Mouse (Mus musculus) embryonic facial prominence, embryonic 15.5 days (tissue): Measurements from ENCODE around the gene Atp5j. TPM values are rescaled to one million over a fixed set of nuclear protein-coding genes. Genes with fewer than 3 reads are reported as not detected.
A peak's percentile ranks its signal among the peaks of the same experiment; 100 is the strongest.

Source experiments
- ATAC-seq: fragments of 200-750 bp; cut with Nextera tagmentation; 2 replicates; pipeline ENCODE4 v1.8.0; 2017; ENCODE audit warnings: low read depth, moderate TSS enrichment; ENCODE audit not compliant: insufficient number of reproducible peaks, low FRiP score, low TSS enrichment
- H3K27ac ChIP-seq: fragments of 300-500 bp; sonication (generic); replicated peaks from 2 replicates; pipeline ENCODE4 v1.5.1; 2015; ENCODE audit warnings: mild to moderate bottlenecking, inconsistent platforms
- H3K27me3 ChIP-seq: fragments of 300-500 bp; sonication (generic); 2 replicates; pipeline ENCODE4 v1.6.1; 2015; ENCODE audit warnings: inconsistent platforms
- H3K36me3 ChIP-seq: fragments of 300-500 bp; sonication (generic); 2 replicates; pipeline ENCODE4 v1.6.1; 2015; ENCODE audit warnings: mild to moderate bottlenecking, inconsistent platforms
- H3K4me1 ChIP-seq: fragments of 300-500 bp; sonication (generic); 2 replicates; pipeline ENCODE4 v1.6.1; 2015; ENCODE audit warnings: inconsistent platforms
- H3K4me2 ChIP-seq: fragments of 300-500 bp; sonication (generic); replicated peaks from 2 replicates; pipeline ENCODE4 v1.6.1; 2015; ENCODE audit warnings: mild to moderate bottlenecking, inconsistent platforms
- H3K4me3 ChIP-seq: fragments of 300-500 bp; sonication (generic); replicated peaks from 2 replicates; pipeline ENCODE4 v1.5.1; 2015; ENCODE audit warnings: mild to moderate bottlenecking, inconsistent platforms
- H3K9ac ChIP-seq: fragments of 300-500 bp; sonication (generic); 2 replicates; pipeline ENCODE4 v1.6.1; 2015; ENCODE audit warnings: inconsistent platforms
- H3K9me3 ChIP-seq: fragments of 300-500 bp; sonication (generic); replicated peaks from 2 replicates; pipeline ENCODE4 v1.6.1; 2016; ENCODE audit warnings: inconsistent platforms
- WGBS: fragments of 180-500 bp; shearing (Covaris S2); methylation state at CpG from one replicate; pipeline ENCODE4 v1.1.7; 2015; 5-methylcytosine and 5-hydroxymethylcytosine counted together
- polyA plus RNA-seq: library from polyadenylated mRNA; unstranded; fragments of >200 nt; fragmentation: Nextera tagmentation; extraction: Ambion mirVana; gene quantifications from 2 replicates; pipeline ENCODE4 v1.2.1, GENCODE M21; 2015

Gene Atp5j
- polyA plus RNA-seq: 768 and 787 TPM in 2 replicates

DNA sequence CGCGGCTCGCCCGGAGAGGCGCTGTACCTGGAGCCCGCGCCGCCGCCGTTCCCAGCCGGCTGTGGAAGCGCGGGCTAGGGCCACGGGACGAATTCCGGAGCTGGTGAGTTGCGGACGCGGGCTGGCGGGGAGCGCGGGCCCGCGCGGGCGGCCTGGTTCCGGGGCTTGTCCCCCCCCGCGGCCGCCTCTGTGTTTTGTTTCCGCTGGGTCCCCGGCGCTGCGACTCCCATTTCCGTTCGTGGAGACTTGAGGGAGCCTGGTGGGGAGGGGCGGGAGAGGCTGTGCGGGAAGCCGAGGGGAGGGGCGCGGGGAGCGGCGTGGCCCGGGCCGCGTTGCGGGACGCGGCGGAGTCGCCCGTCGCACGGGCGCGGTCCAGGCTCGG, at the start of gene Atp5j:
Gene Atp5j (minus strand): TSS at position 185 of the 382 bp plus-strand sequence.
- H3K9me3 ChIP-seq: no peaks in the 10 kb centered on the region
- H3K4me1 ChIP-seq: peaks cover 23% of the 10 kb centered on the region
- H3K36me3 ChIP-seq: peaks cover 23% of the 10 kb centered on the region
- H3K4me2 ChIP-seq: peak within 1 kb of the TSS; percentile 70
- no peaks in the 10 kb centered on the region for H3K27me3 ChIP-seq
- under 1% methylated on average over 53 of the region's 57 CpGs for WGBS
- ATAC-seq: peak; percentile 73
- peak within 1 kb of the TSS; percentile 95 for H3K9ac ChIP-seq
- peak within 1 kb of the TSS; percentile 92 for H3K4me3 ChIP-seq
- peak within 1 kb of the TSS; percentile 99 for H3K27ac ChIP-seq

DNA sequence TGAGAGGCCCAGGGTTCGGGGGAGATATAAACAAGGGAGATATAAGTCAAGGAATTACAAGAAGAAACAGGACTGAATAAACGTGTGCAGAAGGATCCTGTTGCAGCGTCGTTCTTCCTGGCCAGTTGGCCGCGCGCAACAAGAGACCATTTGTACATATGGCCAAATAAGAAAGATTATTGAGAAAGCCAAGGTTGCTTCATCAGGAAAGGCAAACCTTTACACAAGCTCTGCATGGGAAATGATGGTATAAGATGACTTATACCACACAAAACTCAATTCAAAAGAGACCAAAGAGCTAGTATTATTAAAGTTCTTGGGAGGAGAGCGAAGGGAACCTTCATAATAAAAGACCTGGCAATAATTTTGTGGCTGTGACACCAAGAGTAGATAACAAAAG, 49.1 kb upstream of the Atp5j start:
- no peaks in the 10 kb centered on the region for H3K36me3 ChIP-seq
- no peak overlapping the region for H3K27ac ChIP-seq
- no peak overlapping the region for H3K4me2 ChIP-seq
- 80% methylated on average over 8 of the region's 8 CpGs for WGBS
- no peaks in the 10 kb centered on the region for H3K27me3 ChIP-seq
- no peak overlapping the region for H3K4me3 ChIP-seq
- ATAC-seq: no peak
- H3K9ac ChIP-seq: no peak overlapping the region
- no peaks in the 10 kb centered on the region for H3K4me1 ChIP-seq
- H3K9me3 ChIP-seq: no peaks in the 10 kb centered on the region

DNA sequence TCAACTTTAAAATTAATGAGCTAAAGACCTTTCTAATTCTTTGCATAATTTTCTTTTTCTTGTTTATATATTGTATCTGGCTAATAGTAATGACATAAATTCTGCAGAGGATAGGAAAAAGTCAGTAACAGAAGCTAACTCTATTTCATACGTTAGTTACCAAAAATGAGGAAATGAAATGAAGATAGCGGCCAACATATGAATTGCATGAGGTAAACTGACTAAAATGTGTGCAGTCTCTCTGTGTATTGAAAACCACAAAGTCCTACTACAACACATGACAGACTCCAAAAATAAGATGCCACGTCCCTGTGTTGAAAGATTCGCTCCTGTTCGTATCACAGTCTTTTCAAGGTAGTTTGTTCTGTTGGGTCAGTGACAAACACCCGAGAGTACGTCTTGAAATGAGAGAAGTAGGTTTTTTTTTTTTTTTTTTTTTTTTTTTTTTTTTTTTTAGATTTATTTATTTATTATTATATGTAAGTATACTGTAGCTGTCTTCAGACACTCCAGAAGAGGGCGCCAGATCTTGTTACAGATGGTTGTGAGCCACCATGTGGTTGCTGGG, 46.4 kb upstream of the Atp5j start:
- Histone ChIP-seq H3K27me3 (no peaks in the 10 kb centered on the region), H3K27ac (no peak overlapping the region), H3K4me3 (no peak overlapping the region), H3K36me3 (no peaks in the 10 kb centered on the region), H3K4me2 (no peak overlapping the region), H3K4me1 (no peaks in the 10 kb centered on the region), H3K9me3 (no peaks in the 10 kb centered on the region), H3K9ac (no peak overlapping the region)
- 82% methylated on average over 8 of the region's 8 CpGs for WGBS
- no peak for ATAC-seq

DNA sequence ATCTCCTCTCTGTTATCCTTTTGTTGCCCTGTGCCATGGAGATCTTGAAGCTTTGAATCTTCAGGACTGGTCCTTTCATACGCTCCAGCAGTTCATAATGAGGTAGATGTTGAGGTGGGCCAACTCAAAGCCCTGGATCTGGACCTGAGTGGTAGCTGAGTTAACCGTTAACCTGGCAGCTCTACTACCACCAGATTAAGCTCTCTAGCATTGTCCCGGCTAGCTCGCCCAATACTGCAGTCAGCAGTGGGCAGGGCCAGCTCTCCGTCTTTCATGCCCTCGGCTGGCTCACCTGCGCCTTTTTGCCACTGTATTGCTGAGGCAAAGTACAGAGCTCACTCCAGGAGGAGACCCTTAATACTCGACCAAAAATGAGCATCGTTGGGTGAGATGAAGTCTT, 45.7 kb upstream of the Atp5j start:
- no peaks in the 10 kb centered on the region for H3K27me3 ChIP-seq
- H3K36me3 ChIP-seq: no peaks in the 10 kb centered on the region
- H3K4me3 ChIP-seq: no peak overlapping the region
- no peak overlapping the region for H3K27ac ChIP-seq
- H3K9ac ChIP-seq: no peak overlapping the region
- H3K4me2 ChIP-seq: no peak overlapping the region
- ATAC-seq: no peak
- H3K4me1 ChIP-seq: no peaks in the 10 kb centered on the region
- H3K9me3 ChIP-seq: no peaks in the 10 kb centered on the region
- WGBS: 88% methylated on average over 9 of the region's 9 CpGs

DNA sequence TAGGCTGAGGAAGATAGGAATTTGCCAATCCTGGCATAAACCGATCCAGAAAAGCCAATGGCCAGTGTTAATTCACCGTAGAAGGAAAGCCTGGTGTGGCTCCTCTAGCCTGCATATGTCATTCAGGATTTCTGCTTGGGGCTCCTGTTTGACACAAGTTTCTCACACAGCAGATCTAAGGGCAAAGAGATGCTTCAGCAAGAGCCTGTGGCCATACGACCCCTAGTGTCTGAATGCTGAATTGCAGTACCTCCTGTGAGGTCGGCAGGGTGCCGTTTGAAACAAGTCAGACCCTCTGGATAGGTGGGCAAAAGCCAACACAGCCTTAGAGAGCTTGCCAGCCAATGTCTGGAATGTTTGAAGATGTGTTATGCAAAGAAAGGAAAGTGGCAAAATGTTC, 43.7 kb upstream of the Atp5j start:
- H3K4me1 ChIP-seq: no peaks in the 10 kb centered on the region
- no peak for ATAC-seq
- no peaks in the 10 kb centered on the region for H3K9me3 ChIP-seq
- H3K9ac ChIP-seq: no peak overlapping the region
- 23% methylated on average over 5 of the region's 5 CpGs for WGBS
- H3K36me3 ChIP-seq: no peaks in the 10 kb centered on the region
- no peak overlapping the region for H3K27ac ChIP-seq
- no peaks in the 10 kb centered on the region for H3K27me3 ChIP-seq
- H3K4me2 ChIP-seq: no peak overlapping the region
- no peak overlapping the region for H3K4me3 ChIP-seq

- Histone ChIP-seq H3K27me3 (no peaks in the 10 kb centered on the region), H3K4me3 (no peak overlapping the region), H3K4me1 (no peaks in the 10 kb centered on the region), H3K27ac (no peak overlapping the region), H3K36me3 (no peaks in the 10 kb centered on the region), H3K4me2 (no peak overlapping the region), H3K9me3 (no peaks in the 10 kb centered on the region), H3K9ac (no peak overlapping the region)
- WGBS: 53% methylated on average over 8 of the region's 8 CpGs
- no peak for ATAC-seq
Measured at GRCm38 (mm10) chr16:84876082-84876481, 40.7 kb upstream of the Atp5j start.

- Histone ChIP-seq H3K9ac (no peak overlapping the region), H3K27me3 (no peaks in the 10 kb centered on the region), H3K36me3 (no peaks in the 10 kb centered on the region), H3K4me1 (no peaks in the 10 kb centered on the region), H3K9me3 (no peaks in the 10 kb centered on the region), H3K4me2 (no peak overlapping the region), H3K27ac (no peak overlapping the region), H3K4me3 (no peak overlapping the region)
- 66% methylated on average over 7 of the region's 7 CpGs for WGBS
- ATAC-seq: no peak
Measured at GRCm38 (mm10) chr16:84875718-84876035, 40.3 kb upstream of the Atp5j start.

GRCm38 (mm10) chr16:84875012-84875717, 39.7 kb upstream of the Atp5j start:
- Histone ChIP-seq H3K36me3 (no peaks in the 10 kb centered on the region), H3K4me3 (no peak overlapping the region), H3K27ac (no peak overlapping the region), H3K4me2 (peak overlapping the region; percentile 8), H3K4me1 (no peaks in the 10 kb centered on the region), H3K9ac (no peak overlapping the region), H3K9me3 (no peaks in the 10 kb centered on the region), H3K27me3 (no peaks in the 10 kb centered on the region)
- no peak for ATAC-seq
- 67% methylated on average over 24 of the region's 24 CpGs for WGBS

DNA sequence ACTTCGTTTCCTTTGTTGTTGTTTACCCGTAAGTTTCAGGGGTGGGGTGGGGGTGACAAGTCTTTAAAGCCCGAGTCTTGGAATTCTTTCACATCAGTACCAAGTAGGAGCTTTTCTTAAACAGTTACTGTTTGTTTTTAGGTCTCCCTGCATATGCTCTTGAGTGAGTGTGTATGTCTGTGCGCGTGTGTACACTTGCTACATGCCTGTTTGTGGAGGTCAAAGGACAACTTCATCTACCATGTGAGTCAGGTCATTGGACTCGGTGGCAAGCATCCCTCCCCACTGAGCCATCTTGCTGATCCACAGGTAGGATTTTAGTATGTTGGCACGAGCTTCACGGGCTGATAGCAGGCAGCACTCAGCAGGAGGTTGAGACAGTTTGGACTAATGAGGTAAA, 38.4 kb upstream of the Atp5j start:
- Histone ChIP-seq H3K9me3 (no peaks in the 10 kb centered on the region), H3K36me3 (no peaks in the 10 kb centered on the region), H3K4me3 (no peak overlapping the region), H3K27me3 (no peaks in the 10 kb centered on the region), H3K27ac (no peak overlapping the region), H3K4me2 (no peak overlapping the region), H3K9ac (no peak overlapping the region), H3K4me1 (no peaks in the 10 kb centered on the region)
- ATAC-seq: no peak
- 81% methylated on average over 8 of the region's 8 CpGs for WGBS

GRCm38 (mm10) chr16:84864656-84865055, 29.2 kb upstream of the Atp5j start:
- Histone ChIP-seq H3K9ac (no peak overlapping the region), H3K9me3 (no peaks in the 10 kb centered on the region), H3K27me3 (no peaks in the 10 kb centered on the region), H3K36me3 (peaks cover 25% of the 10 kb centered on the region), H3K4me3 (no peak overlapping the region), H3K4me1 (no peaks in the 10 kb centered on the region), H3K4me2 (no peak overlapping the region), H3K27ac (no peak overlapping the region)
- no peak for ATAC-seq
- WGBS: 91% methylated on average over 8 of the region's 8 CpGs

GRCm38 (mm10) chr16:84853492-84853891, 18.1 kb upstream of the Atp5j start:
- H3K4me1 ChIP-seq: no peaks in the 10 kb centered on the region

GRCm38 (mm10) chr16:84838576-84838975, 3.2 kb upstream of the Atp5j start:
- H3K36me3 ChIP-seq: peaks cover 13% of the 10 kb centered on the region; the same call in 1 of the 2 replicates
- whole genome bisulfite sequencing: 55% methylated on average over 2 of the region's 2 CpGs
- no peak overlapping the region for H3K9ac ChIP-seq
- H3K4me2 ChIP-seq: no peak overlapping the region
- no peak for ATAC-seq
- H3K9me3 ChIP-seq: no peaks in the 10 kb centered on the region
- H3K27ac ChIP-seq: no peak overlapping the region
- H3K27me3 ChIP-seq: no peaks in the 10 kb centered on the region
- peaks cover 19% of the 10 kb centered on the region for H3K4me1 ChIP-seq
- no peak overlapping the region for H3K4me3 ChIP-seq

More at GRCm38 (mm10) chr16:84853492-84853891, 18.1 kb upstream of the Atp5j start:
- Histone ChIP-seq H3K4me3 (no peak overlapping the region), H3K9me3 (no peaks in the 10 kb centered on the region), H3K27ac (no peak overlapping the region), H3K4me2 (no peak overlapping the region), H3K27me3 (no peaks in the 10 kb centered on the region), H3K9ac (no peak overlapping the region), H3K36me3 (peaks cover 61% of the 10 kb centered on the region)
- ATAC-seq: no peak
- 93% methylated on average over 6 of the region's 6 CpGs for WGBS
